Mouse (Mus musculus): ENCODE measurements around the gene Cntnap5c.

DNA sequence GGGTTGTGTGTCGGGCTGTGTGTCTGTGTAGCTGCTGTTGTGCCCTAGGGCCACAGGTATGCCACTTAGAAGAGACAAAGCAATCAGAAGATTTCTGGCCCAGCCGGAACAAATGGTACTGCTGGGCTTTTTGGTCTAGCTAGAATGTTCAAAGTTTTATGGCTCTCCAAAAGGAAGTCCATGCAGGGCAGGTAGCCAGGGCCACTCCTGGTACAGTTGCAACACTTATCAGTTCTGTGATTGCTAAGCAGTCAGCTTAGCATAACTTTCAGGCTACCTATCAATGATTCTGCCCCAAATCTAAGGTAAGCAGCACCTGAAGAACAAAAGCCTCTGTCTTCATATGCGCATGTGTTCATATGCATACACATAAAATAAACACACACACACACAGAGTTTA, 26.0 kb downstream of the Cntnap5c start:
- TF ChIP-seq CTCF (IDR thresholded peaks at IDR 0.05; ENCODE audit: extremely low read depth, insufficient read depth, insufficient read length, insufficient replicate concordance) (no peak), POLR2A (IDR thresholded peaks at IDR 0.05; ENCODE audit: low read depth, low read length) (no peak)

All from spleen, adult 2 months (tissue).